Mouse (Mus musculus) liver, embryonic 16.5 days (tissue): ENCODE measurements around the gene Slc6a6. TPM values are rescaled to one million over a fixed set of nuclear protein-coding genes. Genes with fewer than 3 reads are reported as not detected.

Source experiments
- ATAC-seq: fragments of 200-750 bp; cut with Nextera tagmentation; 2 replicates; pipeline ENCODE4 v1.8.0; 2017; ENCODE audit warnings: low read depth, mild to moderate bottlenecking, moderate number of reproducible peaks, moderate library complexity
- H3K27ac ChIP-seq: fragments of 300-500 bp; sonication (generic); 2 replicates; pipeline ENCODE4 v1.5.1; 2014; ENCODE audit warnings: mild to moderate bottlenecking, low read length
- H3K27me3 ChIP-seq: fragments of 300-500 bp; sonication (generic); 2 replicates; pipeline ENCODE4 v1.6.1; 2014; ENCODE audit warnings: low read depth, low read length, mixed read lengths; ENCODE audit not compliant: control insufficient read depth, insufficient read depth
- H3K36me3 ChIP-seq: fragments of 300-500 bp; sonication (generic); 2 replicates; pipeline ENCODE4 v1.6.1; 2014; ENCODE audit warnings: mild to moderate bottlenecking; ENCODE audit not compliant: control insufficient read depth, insufficient read depth
- H3K4me1 ChIP-seq: fragments of 300-500 bp; sonication (generic); 2 replicates; pipeline ENCODE4 v1.6.1; 2014; ENCODE audit warnings: low read depth, low read length, mixed read lengths; ENCODE audit not compliant: control insufficient read depth
- H3K4me2 ChIP-seq: fragments of 300-500 bp; sonication (generic); 2 replicates; pipeline ENCODE4 v1.6.1; 2014; ENCODE audit warnings: low read depth, low read length, mixed read lengths
- H3K4me3 ChIP-seq: fragments of 300-500 bp; sonication (generic); 2 replicates; pipeline ENCODE4 v1.5.1; 2014; ENCODE audit warnings: low read depth, mild to moderate bottlenecking, low read length
- H3K9ac ChIP-seq: fragments of 300-500 bp; sonication (generic); 2 replicates; pipeline ENCODE4 v1.6.1; 2014; ENCODE audit warnings: low read depth, low read length
- H3K9me3 ChIP-seq: fragments of 300-500 bp; sonication (generic); replicated peaks from 2 replicates; pipeline ENCODE4 v1.6.1; 2016; ENCODE audit warnings: low read length; ENCODE audit not compliant: control insufficient read depth
- WGBS: fragments of 180-500 bp; shearing (Covaris S2); extraction: QIAGEN DNeasy Blood & Tissue Kit; methylation state at CpG from one replicate; pipeline ENCODE4 v1.1.7; 2014; ENCODE audit not compliant: insufficient replicate concordance; 5-methylcytosine and 5-hydroxymethylcytosine counted together
- polyA plus RNA-seq: library from polyadenylated mRNA; unstranded; fragments of >200 nt; fragmentation: Nextera tagmentation; extraction: Ambion mirVana; gene quantifications from 2 replicates; pipeline ENCODE4 v1.2.1, GENCODE M21; 2015

Slc6a6 gene
- polyA plus RNA-seq, 1 experiment from 2014 or later: 20.5 TPM

GRCm38 (mm10) chr6:91754098-91754497 is 70.2 kb downstream of the Slc6a6 start:
- Histone ChIP-seq H3K4me3 (no peak overlapping the region), H3K36me3 (peaks cover 4% of the 10 kb centered on the region), H3K4me2 (no peak overlapping the region), H3K4me1 (no peaks in the 10 kb centered on the region), H3K27ac (no peak overlapping the region), H3K9me3 (no peaks in the 10 kb centered on the region), H3K27me3 (no peaks in the 10 kb centered on the region), H3K9ac (no peak overlapping the region)
- ATAC-seq: no peak
- 61% methylated on average over 6 of the region's 6 CpGs for WGBS

GRCm38 (mm10) chr6:91754845-91755244 is 71.0 kb downstream of the Slc6a6 start:
- no peaks in the 10 kb centered on the region; the same call in none of the 2 replicates for H3K36me3 ChIP-seq

GRCm38 (mm10) chr6:91762051-91762742 is 78.3 kb downstream of the Slc6a6 start:
- no peak for ATAC-seq
- H3K27ac ChIP-seq: no peak overlapping the region
- H3K4me3 ChIP-seq: no peak overlapping the region
- H3K4me2 ChIP-seq: no peak overlapping the region
- no peaks in the 10 kb centered on the region for H3K4me1 ChIP-seq
- no peak overlapping the region for H3K9ac ChIP-seq
- 55% methylated on average over 9 of the region's 9 CpGs for WGBS
- H3K36me3 ChIP-seq: no peaks in the 10 kb centered on the region; the same call in 1 of the 2 replicates
- H3K9me3 ChIP-seq: no peaks in the 10 kb centered on the region
- no peaks in the 10 kb centered on the region for H3K27me3 ChIP-seq

More at GRCm38 (mm10) chr6:91754845-91755244, 71.0 kb downstream of the Slc6a6 start:
- Histone ChIP-seq H3K4me2 (no peak overlapping the region), H3K9me3 (no peaks in the 10 kb centered on the region), H3K4me1 (no peaks in the 10 kb centered on the region), H3K4me3 (no peak overlapping the region), H3K27ac (no peak overlapping the region), H3K9ac (no peak overlapping the region), H3K27me3 (no peaks in the 10 kb centered on the region)
- 74% methylated on average over 12 of the region's 12 CpGs for WGBS
- ATAC-seq: no peak

- no peaks in the 10 kb centered on the region for H3K4me1 ChIP-seq
- ATAC-seq: no peak
- H3K4me3 ChIP-seq: no peak overlapping the region
- WGBS: 43% methylated on average over 8 of the region's 8 CpGs
- H3K36me3 ChIP-seq: no peaks in the 10 kb centered on the region
- H3K9ac ChIP-seq: no peak overlapping the region
- H3K27me3 ChIP-seq: no peaks in the 10 kb centered on the region
- H3K4me2 ChIP-seq: no peak overlapping the region
- no peaks in the 10 kb centered on the region for H3K9me3 ChIP-seq
- H3K27ac ChIP-seq: no peak overlapping the region
These were observed 83.7 kb downstream of the Slc6a6 start for GRCm38 (mm10) chr6:91767550-91767949.

- Histone ChIP-seq H3K36me3 (no peaks in the 10 kb centered on the region), H3K4me3 (no peak overlapping the region), H3K27me3 (no peaks in the 10 kb centered on the region), H3K4me2 (no peak overlapping the region), H3K27ac (no peak overlapping the region), H3K9ac (no peak overlapping the region), H3K4me1 (no peaks in the 10 kb centered on the region), H3K9me3 (no peaks in the 10 kb centered on the region)
- no peak for ATAC-seq
- WGBS: 54% methylated on average over 5 of the region's 5 CpGs
These were observed 90.1 kb downstream of the Slc6a6 start for GRCm38 (mm10) chr6:91773951-91774350.

- no peak overlapping the region for H3K4me3 ChIP-seq
- H3K9ac ChIP-seq: no peak overlapping the region
- no peaks in the 10 kb centered on the region for H3K4me1 ChIP-seq
- H3K36me3 ChIP-seq: no peaks in the 10 kb centered on the region
- H3K27ac ChIP-seq: no peak overlapping the region
- no peak overlapping the region for H3K4me2 ChIP-seq
- no peaks in the 10 kb centered on the region for H3K27me3 ChIP-seq
- 8% methylated on average over 9 of the region's 9 CpGs for WGBS
- no peaks in the 10 kb centered on the region for H3K9me3 ChIP-seq
- 0 out of 2 replicates have a peak, but pooled peaks have one; percentile 24 for ATAC-seq
These were observed 92.7 kb downstream of the Slc6a6 start for GRCm38 (mm10) chr6:91776543-91776942.

GRCm38 (mm10) chr6:91779206-91779605 is 95.4 kb downstream of the Slc6a6 start:
- Histone ChIP-seq H3K4me3 (no peak overlapping the region), H3K36me3 (no peaks in the 10 kb centered on the region), H3K27ac (no peak overlapping the region), H3K9ac (no peak overlapping the region), H3K4me2 (no peak overlapping the region), H3K9me3 (no peaks in the 10 kb centered on the region), H3K27me3 (no peaks in the 10 kb centered on the region), H3K4me1 (no peaks in the 10 kb centered on the region)
- WGBS: 38% methylated on average over 8 of the region's 9 CpGs
- ATAC-seq: no peak

GRCm38 (mm10) chr6:91785018-91785417 is 101.2 kb downstream of the Slc6a6 start:
- Histone ChIP-seq H3K27me3 (no peaks in the 10 kb centered on the region), H3K9me3 (no peaks in the 10 kb centered on the region), H3K4me2 (no peak overlapping the region), H3K27ac (no peak overlapping the region), H3K4me3 (no peak overlapping the region), H3K4me1 (no peaks in the 10 kb centered on the region), H3K36me3 (no peaks in the 10 kb centered on the region), H3K9ac (no peak overlapping the region)
- no peak for ATAC-seq
- 59% methylated on average over 3 of the region's 3 CpGs for WGBS

- H3K9me3 ChIP-seq: no peaks in the 10 kb centered on the region
- no peak overlapping the region for H3K4me3 ChIP-seq
- H3K4me2 ChIP-seq: no peak overlapping the region
- H3K4me1 ChIP-seq: no peaks in the 10 kb centered on the region
- H3K27me3 ChIP-seq: no peaks in the 10 kb centered on the region
- no peak overlapping the region for H3K9ac ChIP-seq
- ATAC-seq: no peak
- 67% methylated on average over 9 of the region's 9 CpGs for WGBS
- H3K27ac ChIP-seq: no peak overlapping the region
- H3K36me3 ChIP-seq: no peaks in the 10 kb centered on the region
These were observed 104.5 kb downstream of the Slc6a6 start for GRCm38 (mm10) chr6:91788311-91788798.
